Mouse (Mus musculus) megakaryocyte, adult 5-6 weeks (primary cell): ENCODE data around the gene Fam210b. TPM values are rescaled to one million over a fixed set of nuclear protein-coding genes. Genes with fewer than 3 reads are reported as not detected.

Experiments used
- ATAC-seq: 2 replicates; pipeline ENCODE4 v1.8.0; 2016; ENCODE audit warnings: mild to moderate bottlenecking, inconsistent platforms; ENCODE audit not compliant: poor library complexity, severe bottlenecking
- total RNA-seq, 2 experiments: library from RNA; stranded (forward) in 1 of 2; stranded (reverse) in 1 of 2; fragments of 153-499, 151-499 nt in 1 of 2; fragments of 221-1000, 200-1000 nt in 1 of 2; gene quantifications; 2 replicates each; pipeline versions ENCODE4 v1.2.3 to v1.2.4; 2015 to 2017

The Fam210b gene
- total RNA-seq, 2 experiments from 2014 or later, result 2.3 to 3.4 TPM

- no peak for ATAC-seq
Observed at GRCm38 (mm10) chr2:172395961-172396360, 50.6 kb downstream of the Fam210b start.

DNA sequence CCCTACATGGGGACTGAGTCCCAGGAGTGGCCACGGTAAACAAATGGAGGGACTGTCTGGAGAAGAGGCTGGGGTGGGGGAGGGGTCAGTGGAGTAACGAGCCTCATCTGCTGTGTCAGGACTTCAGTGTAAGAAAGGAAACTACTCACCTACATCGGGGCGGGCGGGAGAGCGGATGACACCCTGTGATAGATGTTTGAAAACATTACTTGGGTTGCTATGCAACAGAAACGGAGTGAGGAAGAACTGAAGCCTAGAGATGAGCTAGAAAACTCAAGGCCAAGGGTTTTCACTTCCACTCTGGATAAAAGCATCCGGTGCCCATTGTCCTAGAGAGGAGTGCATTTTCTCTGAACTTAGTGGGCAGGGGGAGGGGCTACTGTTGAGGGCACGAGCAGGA lies 54.5 kb downstream of the Fam210b start:
- ATAC-seq, result peak; percentile 43

DNA sequence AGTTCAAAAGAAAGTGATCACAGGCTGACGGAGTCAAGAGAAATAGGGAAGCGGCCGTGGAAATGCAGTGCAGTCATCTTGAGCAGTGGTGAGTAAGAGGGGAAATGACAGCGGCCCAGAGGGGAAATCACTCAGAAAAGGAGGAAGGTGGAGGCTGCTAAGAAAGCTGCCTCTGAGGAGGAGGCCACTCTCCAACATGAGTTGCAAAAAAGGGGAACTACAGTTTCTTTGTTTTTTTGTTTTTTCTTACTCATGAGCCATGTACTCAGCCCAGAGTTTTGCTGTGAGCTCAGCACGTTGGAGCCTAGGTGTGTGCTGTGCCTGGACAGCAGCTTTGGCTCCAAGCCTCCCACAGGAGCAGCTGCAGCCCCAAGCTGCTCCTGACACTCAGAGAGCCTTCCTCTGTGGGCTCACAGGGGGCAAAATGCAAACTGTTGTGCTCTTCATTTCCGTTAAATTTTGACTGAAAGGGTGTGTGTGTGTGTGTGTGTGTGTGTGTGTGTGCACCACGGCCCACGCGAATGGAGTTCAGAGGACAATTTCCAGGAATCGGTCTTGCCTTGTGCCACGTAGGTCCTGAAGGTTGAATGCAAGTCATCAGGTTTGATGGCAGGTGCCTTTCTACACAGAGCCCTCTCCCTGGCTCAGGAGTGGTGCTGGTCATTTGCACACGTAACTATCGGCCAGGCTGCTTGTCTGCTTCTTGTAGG lies 55.9 kb downstream of the Fam210b start:
- ATAC-seq, result peak; percentile 79

- ATAC-seq, result no peak
Observed at GRCm38 (mm10) chr2:172404239-172404638, 58.9 kb downstream of the Fam210b start.

- no peak for ATAC-seq
Observed at GRCm38 (mm10) chr2:172405011-172405410, 59.6 kb downstream of the Fam210b start.

Other genes starting within 250 kb of the Fam210b start
- not detected in 2 replicates for gene Mc3r, start 97.1 kb upstream of the Fam210b start, total RNA-seq (2015)
- gene Mc3r, start 97.1 kb upstream of the Fam210b start, total RNA-seq (2017), result not detected in 2 replicates
- gene Aurka, start 25.0 kb downstream of the Fam210b start, total RNA-seq (2015), result 46.6 and 51.4 TPM in 2 replicates
- gene Aurka, start 25.0 kb downstream of the Fam210b start, total RNA-seq (2017), result 79.4 and 81.0 TPM in 2 replicates
- 18.5 and 19.7 TPM in 2 replicates for gene Cstf1, start 25.1 kb downstream of the Fam210b start, total RNA-seq (2015)
- 34.4 and 39.7 TPM in 2 replicates for gene Cstf1, start 25.1 kb downstream of the Fam210b start, total RNA-seq (2017)
- gene Cass4, start 48.2 kb downstream of the Fam210b start, total RNA-seq (2015), result 4.0 TPM in 2 replicates
- 3.6 and 5.3 TPM in 2 replicates for gene Cass4, start 48.2 kb downstream of the Fam210b start, total RNA-seq (2017)
- gene Rtf2, start 95.0 kb downstream of the Fam210b start, total RNA-seq (2015), result 49.3 and 54.0 TPM in 2 replicates
- 190 and 209 TPM in 2 replicates for gene Rtf2, start 95.0 kb downstream of the Fam210b start, total RNA-seq (2017)
- gene Gcnt7, start 113.0 kb downstream of the Fam210b start, total RNA-seq (2015), result not detected in 2 replicates
- gene Gcnt7, start 113.0 kb downstream of the Fam210b start, total RNA-seq (2017), result not detected in 2 replicates
- gene Fam209, start 127.0 kb downstream of the Fam210b start, total RNA-seq (2015), result 1.2 and 2.7 TPM in 2 replicates
- 4.3 and 6.8 TPM in 2 replicates for gene Fam209, start 127.0 kb downstream of the Fam210b start, total RNA-seq (2017)
- gene Tfap2c, start 204.0 kb downstream of the Fam210b start, total RNA-seq (2015), result not detected in 2 replicates
- not detected in 2 replicates for gene Tfap2c, start 204.0 kb downstream of the Fam210b start, total RNA-seq (2017)